Mouse (Mus musculus): ENCODE data around the gene Mib2. TPM values are rescaled to one million over a fixed set of nuclear protein-coding genes. Genes with fewer than 3 reads are reported as not detected.
A peak's percentile ranks its signal among the peaks of the same experiment; 100 is the strongest.
"Not testable (repeated sequence)": the region's sequence is repeated elsewhere in the genome, so short reads cannot be mapped to it uniquely, and the experiment has no call there.

Gene Mib2
- polyA plus RNA-seq, 2 experiments: 1.8 to 4.8 TPM

DNA sequence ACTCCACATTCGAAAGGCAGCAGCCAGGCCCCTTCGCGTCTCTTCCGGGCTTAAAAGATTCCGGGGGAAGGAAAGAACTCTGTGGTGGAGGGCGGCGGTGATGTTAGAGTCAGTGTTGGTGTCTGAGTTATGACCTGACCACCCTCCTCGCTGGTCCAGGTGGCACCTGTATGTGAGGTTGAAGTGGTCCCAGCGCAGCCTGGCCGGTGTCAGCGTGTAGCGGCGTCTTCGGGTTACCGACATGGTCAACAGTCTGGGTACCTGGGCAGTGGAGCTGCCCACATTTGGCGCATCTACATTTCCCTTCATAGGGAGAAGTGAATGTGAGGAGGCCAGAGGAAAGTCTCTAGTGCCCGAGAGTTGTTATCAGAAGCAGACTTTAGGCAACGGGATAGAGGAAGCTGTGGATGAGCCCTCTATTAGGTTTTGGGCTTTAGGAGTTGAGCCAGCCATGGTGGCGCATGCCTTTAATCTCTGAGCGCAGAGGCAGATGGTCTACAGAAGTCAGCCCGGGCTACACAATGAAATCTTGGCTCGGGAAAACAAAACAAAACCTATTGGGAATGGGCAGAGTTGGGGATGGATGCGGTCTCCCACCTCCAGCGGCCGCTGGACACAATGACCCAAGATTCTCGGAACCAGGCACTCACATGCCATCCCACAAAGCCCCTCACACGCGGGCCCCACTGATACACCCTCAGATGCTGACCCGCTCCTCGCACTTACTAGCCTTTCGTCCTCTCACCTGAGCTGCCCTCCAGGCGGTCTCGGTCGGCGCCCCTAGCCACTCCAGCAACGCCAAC, 16.5 kb downstream of the Mib2 start:
- no peaks in the 10 kb centered on the region for H3K4me1 ChIP-seq (replicated peaks; ENCODE audit: control insufficient read depth in 2 of 2, insufficient read depth in 2 of 2, low read length in 1 of 2)
- DNase-seq (ENCODE audit: low read depth in 3 of 3, low spot score in 3 of 3) (no peak), ATAC-seq (ENCODE audit: insufficient read depth) (no peak)
- no peak overlapping the region for H3K27ac ChIP-seq
- H3K9ac ChIP-seq (replicated peaks): no peak overlapping the region
- no peaks in the 10 kb centered on the region for H3K9me3 ChIP-seq (ENCODE audit: control insufficient read depth, low read length)
- H3K36me3 ChIP-seq (replicated peaks; ENCODE audit: control insufficient read depth, insufficient read depth, low read depth): peaks cover 29% of the 10 kb centered on the region
- H3K4me3 ChIP-seq (ENCODE audit: insufficient read depth in 1 of 2, low read depth in 2 of 2, low read length in 2 of 2): peak overlapping the region; percentile 5 to 7; a peak in 3 of 4 replicates
- TF ChIP-seq CTCF (IDR thresholded peaks at IDR 0.05; ENCODE audit: low read depth) (no peak), EP300 (IDR thresholded peaks at IDR 0.05; ENCODE audit: low read depth) (no peak)
- 23% methylated on average over 36 of the region's 36 CpGs for WGBS (ENCODE audit: insufficient replicate concordance)
- peaks cover 39% of the 10 kb centered on the region for H3K27me3 ChIP-seq (ENCODE audit: control insufficient read depth, insufficient read depth, low read length)
- peak overlapping the region; percentile 27; the same call in 1 of the 2 replicates for H3K4me2 ChIP-seq (ENCODE audit: low read depth)

DNA sequence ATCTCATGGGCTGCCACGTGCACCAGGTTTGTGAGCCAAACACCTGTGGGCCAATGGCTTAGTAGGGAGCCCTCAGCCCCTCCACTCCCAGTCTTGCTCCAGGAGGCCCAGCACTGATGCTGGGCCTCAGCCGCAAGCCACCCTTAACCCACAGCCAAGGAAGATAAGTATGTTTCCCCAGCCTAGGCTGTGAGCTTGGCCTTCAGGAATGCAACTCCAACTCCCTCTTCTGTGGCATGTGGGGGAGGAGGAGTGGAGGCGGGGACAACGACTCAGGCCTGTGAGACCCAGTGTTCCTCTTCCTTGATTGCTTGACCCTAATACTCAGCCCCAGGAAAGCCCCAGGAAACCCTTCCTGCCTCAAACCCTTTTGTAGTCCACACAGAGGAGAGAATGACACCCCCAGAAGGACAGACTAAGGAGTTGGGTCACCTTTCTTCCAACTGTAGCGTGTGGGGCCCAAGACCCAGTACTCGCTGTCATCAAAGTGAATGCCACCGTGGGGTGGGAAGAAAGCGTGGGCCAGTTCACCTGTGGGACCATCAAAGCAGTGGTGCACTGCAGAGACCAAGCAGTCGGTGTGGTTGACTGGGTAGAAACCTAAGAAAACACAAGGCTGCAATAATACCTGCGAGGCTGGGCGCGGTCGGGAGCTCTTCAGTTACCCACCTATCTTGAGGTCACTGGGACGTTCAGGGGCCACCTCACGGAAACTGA, 17.3 kb downstream of the Mib2 start:
- WGBS (ENCODE audit: insufficient replicate concordance): 53% methylated on average over 15 of the region's 15 CpGs
- H3K27me3 ChIP-seq (ENCODE audit: control insufficient read depth, insufficient read depth, low read length): peaks cover 39% of the 10 kb centered on the region
- no peak overlapping the region for H3K9ac ChIP-seq (replicated peaks)
- no peak overlapping the region for H3K4me3 ChIP-seq (ENCODE audit: insufficient read depth in 1 of 2, low read depth in 2 of 2, low read length in 2 of 2)
- ATAC-seq (ENCODE audit: insufficient read depth): no peak
- DNase-seq (ENCODE audit: low read depth in 3 of 3, low spot score in 3 of 3): no peak
- H3K9me3 ChIP-seq (ENCODE audit: control insufficient read depth, low read length): no peaks in the 10 kb centered on the region
- H3K27ac ChIP-seq: no peak overlapping the region
- no peaks in the 10 kb centered on the region for H3K4me1 ChIP-seq (replicated peaks; ENCODE audit: control insufficient read depth in 2 of 2, insufficient read depth in 2 of 2, low read length in 1 of 2)
- TF ChIP-seq CTCF (IDR thresholded peaks at IDR 0.05; ENCODE audit: low read depth): no peak
- no peak for TF ChIP-seq EP300 (IDR thresholded peaks at IDR 0.05; ENCODE audit: low read depth)
- peaks cover 33% of the 10 kb centered on the region for H3K36me3 ChIP-seq (replicated peaks; ENCODE audit: control insufficient read depth, insufficient read depth, low read depth)
- no peak overlapping the region for H3K4me2 ChIP-seq (ENCODE audit: low read depth)

DNA sequence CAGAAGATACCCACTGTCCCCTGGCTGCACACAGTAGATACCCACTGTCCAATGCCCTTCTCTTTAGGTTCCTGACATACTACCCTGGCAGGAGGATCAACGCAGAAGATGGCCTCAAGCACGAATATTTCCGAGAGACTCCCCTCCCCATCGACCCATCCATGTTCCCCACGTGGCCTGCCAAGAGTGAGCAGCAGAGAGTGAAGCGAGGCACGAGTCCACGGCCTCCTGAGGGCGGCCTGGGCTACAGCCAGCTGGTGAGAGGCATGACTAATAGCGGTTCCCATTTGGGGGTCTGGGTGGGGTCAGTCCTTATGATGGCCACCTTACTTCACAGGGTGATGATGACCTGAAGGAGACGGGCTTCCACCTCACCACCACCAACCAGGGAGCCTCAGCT, 19.6 kb downstream of the Mib2 start:
- Histone ChIP-seq H3K4me1 (replicated peaks; ENCODE audit: control insufficient read depth in 2 of 2, insufficient read depth in 2 of 2, low read length in 1 of 2) (no peaks in the 10 kb centered on the region), H3K9ac (replicated peaks) (no peak overlapping the region), H3K27me3 (ENCODE audit: control insufficient read depth, insufficient read depth, low read length) (peaks cover 30% of the 10 kb centered on the region), H3K36me3 (replicated peaks; ENCODE audit: control insufficient read depth, insufficient read depth, low read depth) (peaks cover 33% of the 10 kb centered on the region), H3K9me3 (ENCODE audit: control insufficient read depth, low read length) (no peaks in the 10 kb centered on the region), H3K27ac (no peak overlapping the region), H3K4me2 (ENCODE audit: low read depth) (no peak overlapping the region), H3K4me3 (ENCODE audit: insufficient read depth in 1 of 2, low read depth in 2 of 2, low read length in 2 of 2) (no peak overlapping the region)
- no peak for TF ChIP-seq EP300 (IDR thresholded peaks at IDR 0.05; ENCODE audit: low read depth)
- no peak for TF ChIP-seq CTCF (IDR thresholded peaks at IDR 0.05; ENCODE audit: low read depth)
- DNase-seq (ENCODE audit: low read depth in 3 of 3, low spot score in 3 of 3): no peak
- ATAC-seq (ENCODE audit: insufficient read depth): no peak
- 74% methylated on average over 11 of the region's 11 CpGs for WGBS (ENCODE audit: insufficient replicate concordance)

DNA sequence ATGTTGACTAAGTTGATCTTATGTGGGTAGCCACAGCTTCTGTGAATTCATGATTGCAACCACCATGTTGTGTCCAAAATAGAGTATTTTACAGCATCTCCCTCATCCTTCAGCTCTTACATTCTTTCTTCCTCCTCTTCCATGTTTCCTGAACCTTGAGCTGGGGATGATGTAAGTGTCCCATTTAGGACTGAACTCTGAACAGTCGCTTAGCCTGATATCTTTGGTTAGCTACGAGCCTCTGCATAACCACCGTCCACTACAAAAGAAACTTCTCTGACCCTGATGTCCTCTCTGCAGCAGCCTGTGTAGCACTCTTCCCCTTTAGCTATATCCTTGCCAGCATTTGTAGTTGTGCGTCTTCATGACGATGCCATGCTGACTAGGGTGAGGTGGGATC, 23.3 kb downstream of the Mib2 start:
- TF ChIP-seq EP300 (IDR thresholded peaks at IDR 0.05; ENCODE audit: low read depth) (no peak), CTCF (IDR thresholded peaks at IDR 0.05; ENCODE audit: low read depth) (no peak)
- Histone ChIP-seq H3K9me3 (ENCODE audit: control insufficient read depth, low read length) (no peaks in the 10 kb centered on the region), H3K9ac (replicated peaks) (no peak overlapping the region), H3K27me3 (ENCODE audit: control insufficient read depth, insufficient read depth, low read length) (no peaks in the 10 kb centered on the region), H3K4me3 (ENCODE audit: insufficient read depth in 1 of 2, low read depth in 2 of 2, low read length in 2 of 2) (no peak overlapping the region), H3K4me1 (replicated peaks; ENCODE audit: control insufficient read depth in 2 of 2, insufficient read depth in 2 of 2, low read length in 1 of 2) (no peaks in the 10 kb centered on the region), H3K4me2 (ENCODE audit: low read depth) (no peak overlapping the region), H3K36me3 (replicated peaks; ENCODE audit: control insufficient read depth, insufficient read depth, low read depth) (peaks cover 60% of the 10 kb centered on the region), H3K27ac (no peak overlapping the region)
- WGBS (ENCODE audit: insufficient replicate concordance): 81% methylated on average over 5 of the region's 5 CpGs
- no peak for ATAC-seq (ENCODE audit: insufficient read depth)
- no peak for DNase-seq (ENCODE audit: low read depth in 3 of 3, low spot score in 3 of 3)

DNA sequence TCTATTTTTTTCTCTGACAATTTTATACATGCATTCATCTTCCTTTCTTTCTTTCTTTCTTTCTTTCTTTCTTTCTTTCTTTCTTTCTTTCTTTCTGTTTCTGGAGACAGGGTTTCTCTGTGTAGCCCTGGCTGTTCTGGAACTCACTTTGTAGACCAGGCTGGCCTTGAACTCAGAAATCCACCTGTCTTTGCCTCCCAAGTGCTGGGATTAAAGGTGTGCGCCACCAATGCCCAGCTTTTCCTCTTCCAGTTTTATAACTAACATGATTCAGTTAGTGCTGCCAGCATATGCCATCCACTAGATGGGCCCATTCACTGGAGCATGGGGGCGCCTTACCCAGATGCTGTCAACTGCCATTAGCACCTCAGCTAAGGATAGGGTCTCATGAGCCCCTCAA, 23.7 kb downstream of the Mib2 start, which contains the start of gene Gm10563:
TSS of gene Gm10563 (minus strand) at position 101 of the 400 bp plus-strand sequence.
- 78% methylated on average over 2 of the region's 2 CpGs for WGBS (ENCODE audit: insufficient replicate concordance)
- ATAC-seq (ENCODE audit: insufficient read depth): not testable (repeated sequence)

More for the DNA sequence above, 23.7 kb downstream of the Mib2 start, which contains the start of gene Gm10563:
- H3K4me1 ChIP-seq (replicated peaks; ENCODE audit: control insufficient read depth in 2 of 2, insufficient read depth in 2 of 2, low read length in 1 of 2); H3K9me3 ChIP-seq (ENCODE audit: control insufficient read depth, low read length); H3K9ac ChIP-seq (replicated peaks); H3K4me2 ChIP-seq (ENCODE audit: low read depth); DNase-seq (ENCODE audit: low read depth in 3 of 3, low spot score in 3 of 3); H3K27me3 ChIP-seq (ENCODE audit: control insufficient read depth, insufficient read depth, low read length); H3K4me3 ChIP-seq (ENCODE audit: insufficient read depth in 1 of 2, low read depth in 2 of 2, low read length in 2 of 2); H3K27ac ChIP-seq: not testable (repeated sequence)
- peaks cover 61% of the 10 kb centered on the region for H3K36me3 ChIP-seq (replicated peaks; ENCODE audit: control insufficient read depth, insufficient read depth, low read depth)

Data from liver, embryonic 14.5 days (tissue).